Mouse (Mus musculus): ENCODE results near the gene Fancf.

DNA sequence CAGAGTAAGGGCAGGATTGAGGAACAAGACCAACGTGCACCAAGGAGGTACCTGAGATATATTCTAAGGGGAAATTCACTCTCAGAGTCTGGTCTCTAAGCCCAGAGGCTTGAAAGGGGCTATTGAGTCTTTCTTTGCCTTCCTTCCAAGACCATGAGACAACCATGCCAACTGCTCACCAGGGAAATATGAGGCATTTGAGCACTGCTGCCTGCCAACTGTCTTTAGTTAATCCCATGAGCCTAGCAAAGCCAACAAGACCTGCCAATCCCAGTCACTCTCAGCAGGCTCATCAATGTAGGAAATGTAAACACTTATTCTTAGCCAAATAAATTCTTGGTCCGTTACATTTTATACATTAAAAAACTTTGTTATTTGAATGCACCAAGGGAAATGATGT is 40.6 kb downstream of the Fancf start:
- TF ChIP-seq TAL1 (IDR thresholded peaks at IDR 0.05; ENCODE audit: low read length) (no peak), GATA1 (IDR thresholded peaks at IDR 0.05; ENCODE audit: low read length) (no peak)
